Mouse (Mus musculus) stomach, embryonic 14.5 days (tissue): ENCODE measurements at regions not wholly inside any gene's neighbourhood (a gene's known extent, or its start where the extent isn't known, plus 50 kb on each side); places are given as distances from the start of the nearest gene placed in this dataset.
A peak's percentile ranks its signal among the peaks of the same experiment; 100 is the strongest.

Experiments used
- ATAC-seq: fragments of 200-750 bp; cut with Nextera tagmentation; 2 replicates; pipeline ENCODE4 v1.8.0; 2017; ENCODE audit warnings: low read depth, moderate TSS enrichment; ENCODE audit not compliant: insufficient number of reproducible peaks, insufficient read depth, low FRiP score
- H3K27ac ChIP-seq: fragments of 300-500 bp; sonication (generic); 2 replicates; pipeline ENCODE4 v1.5.1; 2014; ENCODE audit warnings: mild to moderate bottlenecking, low read length, moderate library complexity, mixed read lengths
- H3K27me3 ChIP-seq: fragments of 300-500 bp; sonication (generic); 2 replicates; pipeline ENCODE4 v1.6.1; 2014; ENCODE audit warnings: low read length, control low read depth, mixed read lengths; ENCODE audit not compliant: control insufficient read depth, insufficient read depth
- H3K36me3 ChIP-seq: fragments of 300-500 bp; sonication (generic); 2 replicates; pipeline ENCODE4 v1.6.1; 2014; ENCODE audit warnings: mild to moderate bottlenecking, control low read depth, low read length, moderate library complexity, mixed read lengths; ENCODE audit not compliant: control insufficient read depth, insufficient read depth
- H3K4me1 ChIP-seq: fragments of 300-500 bp; sonication (generic); 2 replicates; pipeline ENCODE4 v1.6.1; 2014; ENCODE audit warnings: low read length, control low read depth, mixed read lengths; ENCODE audit not compliant: control insufficient read depth, insufficient read depth
- H3K4me2 ChIP-seq: fragments of 300-500 bp; sonication (generic); replicated peaks from 2 replicates; pipeline ENCODE4 v1.6.1; 2014; ENCODE audit warnings: low read depth, low read length, control low read depth
- H3K4me3 ChIP-seq: fragments of 300-500 bp; sonication (generic); 2 replicates; pipeline ENCODE4 v1.5.1; 2014; ENCODE audit warnings: low read depth, low read length, control low read depth
- H3K9ac ChIP-seq: fragments of 300-500 bp; sonication (generic); replicated peaks from 2 replicates; pipeline ENCODE4 v1.6.1; 2014; ENCODE audit warnings: low read depth, mild to moderate bottlenecking, control low read depth, low read length, moderate library complexity, mixed read lengths
- H3K9me3 ChIP-seq: fragments of 300-500 bp; sonication (generic); 2 replicates; pipeline ENCODE4 v1.6.1; 2016; ENCODE audit warnings: low read depth, low read length, control low read depth; ENCODE audit not compliant: control insufficient read depth
- WGBS: fragments of 180-500 bp; shearing (Covaris S2); extraction: QIAGEN DNeasy Blood & Tissue Kit; methylation state at CpG from one replicate; pipeline ENCODE4 v1.1.7; 2014; 5-methylcytosine and 5-hydroxymethylcytosine counted together

- ATAC-seq: no peak
- Histone ChIP-seq H3K9me3 (no peaks in the 10 kb centered on the region), H3K27me3 (no peaks in the 10 kb centered on the region), H3K4me3 (no peak overlapping the region), H3K9ac (no peak overlapping the region), H3K27ac (no peak overlapping the region), H3K4me2 (no peak overlapping the region), H3K36me3 (no peaks in the 10 kb centered on the region), H3K4me1 (0 out of 2 replicates have a peak, but pooled peaks cover 8% of the 10 kb centered on the region)
- 47% methylated on average over 7 of the region's 7 CpGs for WGBS
These were observed 422.2 kb downstream of the Efna5 start for GRCm38 (mm10) chr17:62458964-62459363.

GRCm38 (mm10) chr17:62438045-62438444 is 443.1 kb downstream of the Efna5 start:
- H3K4me3 ChIP-seq: no peak overlapping the region
- no peak overlapping the region for H3K9ac ChIP-seq
- no peaks in the 10 kb centered on the region for H3K27me3 ChIP-seq
- ATAC-seq: no peak
- no peaks in the 10 kb centered on the region for H3K9me3 ChIP-seq
- no peak overlapping the region for H3K4me2 ChIP-seq
- no peak overlapping the region for H3K27ac ChIP-seq
- 70% methylated on average over 4 of the region's 4 CpGs for WGBS
- H3K36me3 ChIP-seq: no peaks in the 10 kb centered on the region
- H3K4me1 ChIP-seq: no peaks in the 10 kb centered on the region

- 80% methylated on average over 1 of the region's 1 CpGs for WGBS
- H3K27me3 ChIP-seq: no peaks in the 10 kb centered on the region
- no peaks in the 10 kb centered on the region for H3K4me1 ChIP-seq
- H3K36me3 ChIP-seq: no peaks in the 10 kb centered on the region
- H3K4me2 ChIP-seq: no peak overlapping the region
- H3K9me3 ChIP-seq: no peaks in the 10 kb centered on the region
- H3K9ac ChIP-seq: no peak overlapping the region
- no peak overlapping the region for H3K4me3 ChIP-seq
- no peak; the same call in 1 of the 2 replicates for ATAC-seq
- peak overlapping the region; percentile 4; the same call in 1 of the 2 replicates for H3K27ac ChIP-seq
These were observed 445.1 kb downstream of the Efna5 start for GRCm38 (mm10) chr17:62436044-62436443.

GRCm38 (mm10) chr17:62423476-62424385 is 457.4 kb downstream of the Efna5 start:
- Histone ChIP-seq H3K27me3 (no peaks in the 10 kb centered on the region), H3K4me2 (no peak overlapping the region), H3K9me3 (no peaks in the 10 kb centered on the region), H3K4me3 (no peak overlapping the region), H3K36me3 (no peaks in the 10 kb centered on the region), H3K9ac (no peak overlapping the region), H3K27ac (no peak overlapping the region), H3K4me1 (no peaks in the 10 kb centered on the region)
- WGBS: 54% methylated on average over 11 of the region's 11 CpGs
- no peak for ATAC-seq

GRCm38 (mm10) chr17:62417584-62417983 is 463.5 kb downstream of the Efna5 start:
- no peak overlapping the region for H3K4me2 ChIP-seq
- no peaks in the 10 kb centered on the region for H3K4me1 ChIP-seq
- H3K4me3 ChIP-seq: no peak overlapping the region
- no peak overlapping the region for H3K9ac ChIP-seq
- ATAC-seq: no peak
- H3K27ac ChIP-seq: no peak overlapping the region
- 87% methylated on average over 7 of the region's 8 CpGs for WGBS
- no peaks in the 10 kb centered on the region for H3K27me3 ChIP-seq
- no peaks in the 10 kb centered on the region for H3K36me3 ChIP-seq
- H3K9me3 ChIP-seq: no peaks in the 10 kb centered on the region

- Histone ChIP-seq H3K9ac (no peak overlapping the region), H3K9me3 (no peaks in the 10 kb centered on the region), H3K4me3 (no peak overlapping the region), H3K4me2 (no peak overlapping the region), H3K4me1 (no peaks in the 10 kb centered on the region), H3K36me3 (no peaks in the 10 kb centered on the region), H3K27me3 (no peaks in the 10 kb centered on the region), H3K27ac (no peak overlapping the region)
- no peak for ATAC-seq
- WGBS: 88% methylated on average over 4 of the region's 4 CpGs
These were observed 466.0 kb downstream of the Efna5 start for GRCm38 (mm10) chr17:62415152-62415551.

- no peak overlapping the region for H3K9ac ChIP-seq
- no peaks in the 10 kb centered on the region for H3K27me3 ChIP-seq
- no peak overlapping the region for H3K4me3 ChIP-seq
- no peaks in the 10 kb centered on the region for H3K9me3 ChIP-seq
- H3K4me1 ChIP-seq: no peaks in the 10 kb centered on the region
- no peak for ATAC-seq
- 86% methylated on average over 12 of the region's 12 CpGs for WGBS
- H3K4me2 ChIP-seq: no peak overlapping the region
- no peaks in the 10 kb centered on the region for H3K36me3 ChIP-seq
- no peak overlapping the region for H3K27ac ChIP-seq
These were observed 468.4 kb downstream of the Efna5 start for GRCm38 (mm10) chr17:62412666-62413180.

GRCm38 (mm10) chr17:62403739-62404138 is 477.4 kb downstream of the Efna5 start:
- H3K27me3 ChIP-seq: no peaks in the 10 kb centered on the region
- no peaks in the 10 kb centered on the region for H3K36me3 ChIP-seq
- no peaks in the 10 kb centered on the region for H3K4me1 ChIP-seq
- H3K4me3 ChIP-seq: no peak overlapping the region
- no peaks in the 10 kb centered on the region for H3K9me3 ChIP-seq
- ATAC-seq: no peak
- H3K27ac ChIP-seq: no peak overlapping the region
- no peak overlapping the region for H3K9ac ChIP-seq
- H3K4me2 ChIP-seq: no peak overlapping the region
- 86% methylated on average over 1 of the region's 1 CpGs for WGBS
